Mouse (Mus musculus): ENCODE measurements around the gene Kcnh2. TPM values are rescaled to one million over a fixed set of nuclear protein-coding genes. Genes with fewer than 3 reads are reported as not detected.
A peak's percentile ranks its signal among the peaks of the same experiment; 100 is the strongest.

The Kcnh2 gene
- total RNA-seq, 2 experiments from 2014 or later = 13.1 to 15.5 TPM

- DNase-seq (ENCODE audit: low spot score in 2 of 2) = no peak
Measured at GRCm38 (mm10) chr5:24380499-24380898, 29.1 kb upstream of the Kcnh2 start.

- no peak for DNase-seq (ENCODE audit: low spot score in 2 of 2)
Measured at GRCm38 (mm10) chr5:24379501-24379900, 28.1 kb upstream of the Kcnh2 start.

- DNase-seq (ENCODE audit: low spot score in 2 of 2) = no peak
Measured at GRCm38 (mm10) chr5:24378700-24379099, 27.3 kb upstream of the Kcnh2 start.

- no peak for DNase-seq (ENCODE audit: low spot score in 2 of 2)
Measured at GRCm38 (mm10) chr5:24374666-24375328, 23.4 kb upstream of the Kcnh2 start.

GRCm38 (mm10) chr5:24374216-24374615 lies 22.8 kb upstream of the Kcnh2 start:
- DNase-seq (ENCODE audit: low spot score in 2 of 2) = no peak

GRCm38 (mm10) chr5:24373807-24374206 lies 22.4 kb upstream of the Kcnh2 start:
- DNase-seq (ENCODE audit: low spot score in 2 of 2) = no peak

GRCm38 (mm10) chr5:24369767-24370166 lies 18.4 kb upstream of the Kcnh2 start:
- DNase-seq (ENCODE audit: low spot score in 2 of 2) = no peak

- no peak for DNase-seq (ENCODE audit: low spot score in 2 of 2)
Measured at GRCm38 (mm10) chr5:24366426-24366825, 15.0 kb upstream of the Kcnh2 start.

- DNase-seq (ENCODE audit: low spot score in 2 of 2) = no peak
Measured at GRCm38 (mm10) chr5:24365528-24365927, 14.1 kb upstream of the Kcnh2 start.

GRCm38 (mm10) chr5:24364963-24365362 lies 13.6 kb upstream of the Kcnh2 start:
- DNase-seq (ENCODE audit: low spot score in 2 of 2) = no peak

- no peak for DNase-seq (ENCODE audit: low spot score in 2 of 2)
Measured at GRCm38 (mm10) chr5:24364508-24364907, 13.1 kb upstream of the Kcnh2 start, which contains the start of gene Nos3. TSS of gene Nos3 (plus strand) at chr5:24364810.

GRCm38 (mm10) chr5:24364061-24364460 lies 12.7 kb upstream of the Kcnh2 start:
- DNase-seq (ENCODE audit: low spot score in 2 of 2) = no peak

GRCm38 (mm10) chr5:24363467-24363866 lies 12.1 kb upstream of the Kcnh2 start:
- DNase-seq (ENCODE audit: low spot score in 2 of 2) = no peak

- DNase-seq (ENCODE audit: low spot score in 2 of 2) = peak; percentile 82 to 86
Measured at GRCm38 (mm10) chr5:24360792-24361454, 9.5 kb upstream of the Kcnh2 start.

GRCm38 (mm10) chr5:24357461-24357860 lies 6.1 kb upstream of the Kcnh2 start:
- peak; percentile 55 to 65 for DNase-seq (ENCODE audit: low spot score in 2 of 2)

- DNase-seq (ENCODE audit: low spot score in 2 of 2) = no peak
Measured at GRCm38 (mm10) chr5:24356764-24357163, 5.4 kb upstream of the Kcnh2 start.

- no peak for DNase-seq (ENCODE audit: low spot score in 2 of 2)
Measured at GRCm38 (mm10) chr5:24353327-24353726, 1.9 kb upstream of the Kcnh2 start.

GRCm38 (mm10) chr5:24352251-24352859 lies 951 bp upstream of the Kcnh2 start:
- peak in 1 of 2 experiments; percentile 50 for DNase-seq (ENCODE audit: low spot score in 2 of 2)

- peak; percentile 79 to 86 for DNase-seq (ENCODE audit: low spot score in 2 of 2)
Measured at GRCm38 (mm10) chr5:24351701-24352171, 332 bp upstream of the Kcnh2 start.

- no peak for DNase-seq (ENCODE audit: low spot score in 2 of 2)
Measured at GRCm38 (mm10) chr5:24350531-24351250, 713 bp downstream of the Kcnh2 start.

GRCm38 (mm10) chr5:24350073-24350472 lies 1.3 kb downstream of the Kcnh2 start:
- DNase-seq (ENCODE audit: low spot score in 2 of 2) = no peak
